Mouse (Mus musculus) embryonic fibroblast, embryonic 13.5 days (primary cell): Measurements from ENCODE around the gene Pin4.

Experiments used
- CTCF ChIP-seq: IDR thresholded peaks from 2 replicates; pipeline ENCODE4 v1.5.1; 2011; ENCODE audit warnings: mild to moderate bottlenecking, control low read depth, low read length, moderate library complexity, borderline replicate concordance; ENCODE audit not compliant: insufficient read depth
- POLR2A ChIP-seq: IDR thresholded peaks from 2 replicates; pipeline ENCODE4 v1.6.1; 2011; ENCODE audit warnings: low read depth, mild to moderate bottlenecking, control low read depth, low read length, moderate library complexity

DNA sequence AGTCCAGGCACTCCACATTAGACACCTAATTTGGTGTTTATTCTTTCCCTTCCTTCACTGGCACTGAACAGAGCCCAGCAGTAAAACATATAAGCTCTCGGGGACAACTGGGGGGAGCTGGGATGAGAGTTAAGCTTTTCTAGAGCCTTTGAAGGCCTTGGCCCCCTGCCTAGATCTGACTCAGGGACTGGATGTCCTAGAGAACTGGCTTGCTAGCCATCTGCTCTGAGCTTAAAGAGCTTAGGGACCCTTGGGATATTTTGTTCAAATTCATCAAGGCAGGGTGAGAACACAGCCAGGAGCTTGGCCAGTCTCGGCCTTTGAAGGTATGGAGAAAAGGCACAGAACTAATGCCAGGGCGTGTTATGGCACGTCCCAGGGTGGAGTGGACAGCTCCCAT is 44.3 kb downstream of the Pin4 start:
- TF ChIP-seq POLR2A (no peak), CTCF (no peak)
